Comparison of ENCODE assay signal across 9 mouse cellular contexts in genomic region chr5:139818801-139819200, GRCm38 (mm10). TPM values are rescaled to one million over a fixed set of nuclear protein-coding genes. Genes with fewer than 3 reads are reported as not detected.
DNase-seq lines count a peak whose midpoint lies in the region; ATAC-seq and TF ChIP-seq lines count a peak whose summit lies in the region.
"Had no signal": no experiment of that assay in that cellular context is flagged by ENCODE, and none has a peak within 500 bp of the region (broad histone marks: within the 10 kb centered on the region; RNA-seq: fewer than 3 reads in every experiment).

No protein-coding gene starts in this region.

- no peak overlapping the region for H3K4me3 ChIP-seq in gastrocnemius, adult 2 months
- H3K4me3 ChIP-seq in intestine, postnatal 0 days (ENCODE audit: low read depth, low read length): peak overlapping the region; percentile 31

- H3K4me1 ChIP-seq in intestine, postnatal 0 days (replicated peaks; ENCODE audit: control insufficient read depth, insufficient read depth, low read length): 0 out of 2 replicates have a peak, but pooled peaks cover 6% of the 10 kb centered on the region

- peak overlapping the region; percentile 13; the same call in 1 of the 2 replicates for H3K9ac ChIP-seq in intestine, postnatal 0 days (ENCODE audit: low read depth, low read length)

- no peak for TF ChIP-seq POLR2A in brain, embryonic 14.5 days (IDR thresholded peaks at IDR 0.05; ENCODE audit: borderline replicate concordance, extremely low read depth, insufficient read depth, insufficient read length, poor library complexity, severe bottlenecking)

- peaks cover 13% of the 10 kb centered on the region; the same call in 1 of the 2 replicates for H3K36me3 ChIP-seq in intestine, postnatal 0 days (ENCODE audit: control insufficient read depth, insufficient read depth)

- 36% methylated on average over 4 of the region's 4 CpGs for WGBS in intestine, postnatal 0 days

- intact Hi-C loops in gastrocnemius, adult 2 months (cut with DNase I): loop anchor here (5.0 to 10.0 kb wide), 2 partner anchors 42 to 104 kb away; partner anchors contain the start of gene Ints1

- no peaks in the 10 kb centered on the region; the same call in 1 of the 2 replicates for H3K27me3 ChIP-seq in intestine, postnatal 0 days (replicated peaks; ENCODE audit: control insufficient read depth, insufficient read depth, low read length)

- no peak overlapping the region for H3K27ac ChIP-seq in gastrocnemius, adult 2 months
- H3K27ac ChIP-seq in intestine, postnatal 0 days (ENCODE audit: low read depth, low read length): peak overlapping the region; percentile 87

- ATAC-seq in intestine, postnatal 0 days: no peak
- no peak for ATAC-seq in activated CD4-positive, CD25-positive, alpha-beta regulatory T cell, adult 4 months

- peak; percentile 66 for TF ChIP-seq CTCF in gastrocnemius, adult 2 months (IDR thresholded peaks at IDR 0.05)
- peak; percentile 64; the same call in 1 of the 2 replicates for TF ChIP-seq CTCF in brain, embryonic 14.5 days (IDR thresholded peaks at IDR 0.05; ENCODE audit: borderline replicate concordance, extremely low read depth, insufficient read depth, insufficient read length)
- TF ChIP-seq CTCF in intestine, postnatal 0 days (IDR thresholded peaks at IDR 0.05; ENCODE audit: low read depth): peak; percentile 85

- H3K4me2 ChIP-seq in intestine, postnatal 0 days (replicated peaks; ENCODE audit: low read depth): peak overlapping the region; percentile 62

- H3K9me3 ChIP-seq in intestine, postnatal 0 days (ENCODE audit: control insufficient read depth): no peaks in the 10 kb centered on the region

- DNase-seq in gastrocnemius, adult 2 months: peak; percentile 50
- no peak for DNase-seq in gastrocnemius, postnatal 4 days (ENCODE audit: low spot score in 2 of 2)
- peak; percentile 46 for DNase-seq in A20 (ENCODE audit: low read depth, low spot score)
- DNase-seq in brain, embryonic 14.5 days (ENCODE audit: low read depth): peak; percentile 43
- DNase-seq in naive thymus-derived CD4-positive, alpha-beta T cell, adult 2 months (ENCODE audit: low read depth): peak; percentile 56
- DNase-seq in yolk sac, embryonic 10.5 days (ENCODE audit: low spot score): no peak

RNA-seq across cellular contexts. Expression of gene Tmem184a, which starts 0.9 kb away (rescaled TPM):
- under 1 TPM; 0.87 to 0.95 TPM for total RNA-seq in gastrocnemius, adult 2 months (2021)
- under 1 TPM in 1 of 2 experiments, not detected in 1; 0.21 TPM for total RNA-seq in gastrocnemius, postnatal 4 days (2021)
- 0.34 and 0.57 TPM in 2 replicates for polyA plus RNA-seq in brain, embryonic 14.5 days (2012; rRNA removed)
- 197 and 218 TPM in 2 replicates for polyA plus RNA-seq in intestine, postnatal 0 days (2015; fragmentation: Nextera tagmentation; extraction: Ambion mirVana)
- under 1 TPM in 1 of 2 experiments, not detected in 1; 0.24 TPM for polyA plus RNA-seq in activated CD4-positive, CD25-positive, alpha-beta regulatory T cell, adult 4 months (2017; shearing (Covaris generic))

RNA-seq across cellular contexts. Expression of gene Gm26938, which starts 7.4 kb away (rescaled TPM):
- total RNA-seq in gastrocnemius, adult 2 months (2021): not detected
- not detected for total RNA-seq in gastrocnemius, postnatal 4 days (2021)
- 0.53 TPM in 1 of 2 replicates, not detected in the other for polyA plus RNA-seq in brain, embryonic 14.5 days (2012; rRNA removed)
- not detected in 2 replicates for polyA plus RNA-seq in intestine, postnatal 0 days (2015; fragmentation: Nextera tagmentation; extraction: Ambion mirVana)
- polyA plus RNA-seq in activated CD4-positive, CD25-positive, alpha-beta regulatory T cell, adult 4 months (2017; shearing (Covaris generic)): not detected
- total RNA-seq: layer of hippocampus, adult 18-20 months had no signal

RNA-seq across cellular contexts. Expression of gene Psmg3, which starts 7.9 kb away (rescaled TPM):
- 10 to 100 TPM in 1 of 2 experiments, 1 to 10 TPM in 1; 7.7 to 10.6 TPM for total RNA-seq in gastrocnemius, adult 2 months (2021)
- 10 to 100 TPM; 14.6 to 18.5 TPM for total RNA-seq in gastrocnemius, postnatal 4 days (2021)
- 50.6 and 73.4 TPM in 2 replicates for polyA plus RNA-seq in brain, embryonic 14.5 days (2012; rRNA removed)
- polyA plus RNA-seq in intestine, postnatal 0 days (2015; fragmentation: Nextera tagmentation; extraction: Ambion mirVana): 33.9 and 34.4 TPM in 2 replicates
- polyA plus RNA-seq in activated CD4-positive, CD25-positive, alpha-beta regulatory T cell, adult 4 months (2017; shearing (Covaris generic)): 10 to 100 TPM; 46.1 to 52.5 TPM

RNA-seq across cellular contexts. Expression of gene Mafk, which starts 27.5 kb away (rescaled TPM):
- total RNA-seq in gastrocnemius, adult 2 months (2021): 10 to 100 TPM; 14.9 to 23.8 TPM
- total RNA-seq in gastrocnemius, postnatal 4 days (2021): 10 to 100 TPM in 1 of 2 experiments, 1 to 10 TPM in 1; 8.9 to 11.7 TPM
- 12.6 and 13.6 TPM in 2 replicates for polyA plus RNA-seq in brain, embryonic 14.5 days (2012; rRNA removed)
- 23.1 and 25.5 TPM in 2 replicates for polyA plus RNA-seq in intestine, postnatal 0 days (2015; fragmentation: Nextera tagmentation; extraction: Ambion mirVana)
- 10 to 100 TPM; 10.4 to 16.7 TPM for polyA plus RNA-seq in activated CD4-positive, CD25-positive, alpha-beta regulatory T cell, adult 4 months (2017; shearing (Covaris generic))

RNA-seq across cellular contexts. Expression of gene Ints1, which starts 43.3 kb away (rescaled TPM):
- total RNA-seq in gastrocnemius, adult 2 months (2021): 10 to 100 TPM; 32.8 to 40.4 TPM
- 10 to 100 TPM; 43.6 to 58.4 TPM for total RNA-seq in gastrocnemius, postnatal 4 days (2021)
- polyA plus RNA-seq in brain, embryonic 14.5 days (2012; rRNA removed): 56.5 and 72.9 TPM in 2 replicates
- polyA plus RNA-seq in intestine, postnatal 0 days (2015; fragmentation: Nextera tagmentation; extraction: Ambion mirVana): 9.9 and 12.7 TPM in 2 replicates
- polyA plus RNA-seq in activated CD4-positive, CD25-positive, alpha-beta regulatory T cell, adult 4 months (2017; shearing (Covaris generic)): 10 to 100 TPM; 15.6 to 16.7 TPM

Comparison
In these comparisons a context has a peak if more than half of its experiments do, and no peak if none do; other contexts are left out.
1. DNase-seq: peak in gastrocnemius, adult 2 months (single experiment), A20 (single experiment), brain, embryonic 14.5 days (single experiment) and naive thymus-derived CD4-positive, alpha-beta T cell, adult 2 months (single experiment); none in gastrocnemius, postnatal 4 days (0 of 2) and yolk sac, embryonic 10.5 days (single experiment).
2. RNA of gene Tmem184a, which starts 0.9 kb away (polyA plus RNA-seq): 197 to 218 TPM in intestine, postnatal 0 days; 0.34 to 0.57 TPM in brain, embryonic 14.5 days and 0.24 TPM in activated CD4-positive, CD25-positive, alpha-beta regulatory T cell, adult 4 months; every median in the first group is over 100 times any median in the second.
3. Peak in every context shown above with its lines, with median percentiles within 50 percentile points of each other: CTCF ChIP-seq.